Mouse (Mus musculus) cerebellum, adult 9-11 months (tissue): Measurements from ENCODE around the gene Hspa2.

Experiments used
- DNase-seq: peaks from one replicate; pipeline ENCODE4 v3.0.0; 2022

The Hspa2 gene

DNA sequence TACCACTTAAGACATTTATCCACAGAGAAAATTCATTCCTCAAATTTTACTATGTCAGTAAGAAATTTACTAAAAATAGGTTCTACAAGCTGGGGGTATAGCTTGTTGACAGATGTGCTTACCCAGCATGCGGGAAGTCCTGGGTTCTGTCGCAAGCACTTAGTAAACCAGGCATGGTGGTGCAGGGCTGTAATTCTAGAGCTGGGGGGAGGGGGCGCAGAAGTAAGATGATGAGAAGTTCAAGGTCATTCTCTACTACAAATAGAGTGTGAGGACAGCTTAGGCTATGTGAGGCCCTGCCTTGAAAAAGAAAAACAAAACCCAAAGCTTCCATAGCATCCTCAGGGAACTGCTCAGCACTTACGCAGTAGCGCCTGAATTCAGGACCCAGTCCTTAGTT, 25.4 kb upstream of the Hspa2 start:
- DNase-seq = no peak

- DNase-seq = no peak
These were observed 23.8 kb upstream of the Hspa2 start for GRCm38 (mm10) chr12:76380151-76380550.

GRCm38 (mm10) chr12:76385342-76385741, 18.6 kb upstream of the Hspa2 start:
- DNase-seq = no peak

DNA sequence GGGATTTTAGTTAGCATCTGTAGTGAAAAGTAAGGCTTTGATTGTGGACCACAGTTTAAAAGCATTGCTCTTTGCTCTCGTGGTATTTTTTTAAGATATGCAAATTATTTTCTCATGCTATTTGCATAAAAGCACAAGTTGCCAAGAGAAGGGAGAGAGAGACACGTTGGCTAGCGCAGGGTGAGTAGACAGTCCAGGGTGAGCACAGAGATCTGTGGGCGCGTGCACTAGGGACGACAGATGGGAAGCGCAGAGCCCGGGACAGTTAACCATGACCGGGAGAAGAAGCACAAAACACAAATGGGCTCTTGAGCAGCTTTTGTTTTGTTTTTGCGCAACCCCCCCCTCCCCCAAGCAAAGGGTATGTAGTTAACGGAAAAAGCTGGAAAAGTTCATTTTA, 15.2 kb upstream of the Hspa2 start:
- no peak for DNase-seq

DNA sequence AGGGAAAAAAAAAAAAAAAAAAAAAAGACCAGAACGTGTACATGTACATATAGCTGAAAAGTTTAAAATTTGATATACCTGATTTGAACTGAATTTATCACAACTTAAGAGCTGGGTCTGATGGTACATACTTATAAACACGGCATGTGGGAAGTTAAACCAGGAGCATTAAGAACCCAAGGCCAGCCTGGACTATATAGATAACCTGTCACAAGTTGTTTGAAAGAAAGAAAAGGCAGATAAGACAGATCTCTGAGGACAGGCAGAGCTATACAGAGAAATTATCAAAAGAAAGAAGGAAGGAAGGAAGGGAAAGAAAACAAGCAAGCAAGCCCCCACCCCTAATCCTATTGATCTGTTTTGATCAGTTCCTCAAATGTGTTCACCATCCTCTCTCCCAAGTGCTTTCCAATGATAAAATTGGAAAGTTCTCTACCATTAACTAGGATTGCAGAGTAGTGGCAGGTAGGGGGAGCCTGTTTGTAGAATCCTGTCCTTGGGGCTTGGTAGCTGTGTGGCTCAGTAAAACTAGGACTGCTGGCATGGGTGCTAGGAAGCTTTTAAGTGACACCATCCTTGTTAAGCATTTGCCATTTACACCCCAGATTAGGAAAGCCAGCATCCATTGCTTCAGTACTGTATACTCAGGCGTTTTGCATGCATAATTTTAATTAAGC, 12.2 kb upstream of the Hspa2 start:
- no peak for DNase-seq

DNA sequence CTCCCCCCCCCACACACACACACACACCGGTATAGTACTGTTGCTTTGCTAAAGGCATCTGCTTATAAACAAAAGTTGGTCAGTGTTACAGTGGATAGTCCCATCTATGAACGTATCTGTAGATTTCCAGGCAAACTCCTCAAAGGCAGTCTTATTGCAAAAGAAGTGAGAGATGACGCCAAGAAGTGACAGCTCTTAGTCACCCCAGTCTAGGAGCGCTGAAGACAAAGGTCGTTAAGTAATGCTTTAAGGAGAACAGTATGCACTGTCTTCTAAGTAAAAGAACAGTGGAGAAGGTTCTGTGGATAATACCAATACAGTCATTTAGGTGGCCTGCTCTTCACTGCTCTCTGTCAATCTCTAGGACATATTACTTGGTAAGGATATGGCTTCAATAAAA, 11.0 kb upstream of the Hspa2 start:
- DNase-seq = no peak

- DNase-seq = no peak
These were observed 6.7 kb upstream of the Hspa2 start for GRCm38 (mm10) chr12:76397281-76397680.

DNA sequence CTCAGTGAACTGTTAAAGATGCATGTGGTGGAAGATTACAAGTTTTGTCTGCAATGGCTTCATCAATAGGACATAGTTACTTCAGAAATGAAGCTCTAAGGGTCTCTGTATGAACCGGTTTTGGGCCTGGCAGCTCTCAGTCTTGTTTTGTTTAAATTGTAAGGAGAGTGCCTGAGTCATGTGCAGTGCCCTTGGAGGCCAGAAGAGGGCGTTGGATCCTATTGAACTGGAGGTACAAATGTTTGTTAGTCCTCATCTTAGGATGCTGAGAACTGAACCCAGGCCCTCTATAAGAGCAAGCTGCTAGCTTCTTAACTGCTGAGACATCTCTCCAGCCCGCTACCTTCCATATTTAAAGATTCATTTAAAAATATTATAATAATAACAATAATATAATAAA, 2.3 kb upstream of the Hspa2 start:
- DNase-seq = no peak

- DNase-seq = no peak
These were observed 738 bp upstream of the Hspa2 start for GRCm38 (mm10) chr12:76402991-76403885.

DNA sequence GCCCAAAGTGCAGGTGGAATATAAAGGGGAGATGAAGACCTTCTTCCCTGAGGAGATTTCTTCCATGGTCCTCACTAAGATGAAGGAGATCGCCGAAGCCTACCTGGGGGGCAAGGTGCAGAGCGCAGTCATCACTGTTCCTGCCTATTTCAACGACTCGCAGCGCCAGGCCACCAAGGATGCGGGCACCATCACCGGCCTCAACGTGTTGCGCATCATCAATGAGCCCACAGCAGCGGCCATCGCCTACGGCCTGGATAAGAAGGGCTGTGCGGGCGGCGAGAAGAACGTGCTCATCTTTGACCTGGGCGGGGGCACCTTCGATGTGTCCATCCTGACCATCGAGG, 833 bp downstream of the Hspa2 start:
- no peak for DNase-seq

DNA sequence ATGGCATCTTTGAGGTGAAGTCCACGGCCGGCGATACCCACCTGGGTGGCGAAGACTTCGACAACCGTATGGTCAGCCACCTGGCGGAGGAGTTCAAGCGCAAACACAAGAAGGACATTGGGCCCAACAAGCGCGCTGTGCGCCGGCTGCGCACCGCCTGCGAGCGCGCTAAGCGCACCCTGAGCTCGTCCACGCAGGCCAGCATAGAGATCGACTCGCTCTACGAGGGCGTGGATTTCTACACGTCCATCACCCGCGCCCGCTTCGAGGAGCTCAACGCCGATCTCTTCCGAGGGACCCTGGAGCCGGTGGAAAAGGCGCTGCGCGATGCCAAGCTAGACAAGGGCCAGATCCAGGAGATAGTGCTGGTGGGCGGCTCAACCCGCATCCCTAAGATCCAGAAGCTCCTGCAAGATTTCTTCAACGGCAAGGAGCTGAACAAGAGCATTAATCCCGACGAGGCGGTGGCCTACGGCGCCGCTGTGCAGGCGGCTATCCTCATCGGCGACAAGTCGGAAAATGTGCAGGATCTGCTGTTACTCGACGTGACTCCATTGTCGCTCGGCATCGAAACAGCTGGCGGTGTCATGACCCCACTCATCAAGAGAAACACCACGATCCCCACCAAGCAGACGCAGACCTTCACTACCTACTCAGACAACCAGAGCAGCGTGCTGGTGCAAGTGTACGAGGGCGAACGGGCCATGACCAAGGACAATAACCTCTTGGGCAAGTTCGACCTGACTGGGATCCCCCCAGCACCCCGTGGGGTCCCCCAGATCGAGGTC, 1.4 kb downstream of the Hspa2 start:
- DNase-seq = peak; percentile 63

DNA sequence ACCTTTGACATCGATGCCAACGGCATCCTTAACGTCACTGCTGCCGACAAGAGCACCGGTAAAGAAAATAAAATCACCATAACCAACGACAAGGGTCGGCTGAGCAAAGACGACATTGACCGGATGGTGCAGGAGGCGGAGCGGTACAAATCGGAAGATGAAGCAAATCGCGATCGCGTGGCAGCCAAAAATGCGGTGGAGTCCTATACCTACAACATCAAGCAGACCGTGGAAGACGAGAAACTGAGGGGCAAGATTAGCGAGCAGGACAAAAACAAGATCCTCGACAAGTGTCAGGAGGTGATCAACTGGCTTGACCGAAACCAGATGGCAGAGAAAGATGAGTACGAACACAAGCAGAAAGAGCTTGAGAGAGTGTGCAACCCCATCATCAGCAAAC, 2.0 kb downstream of the Hspa2 start:
- DNase-seq = no peak

GRCm38 (mm10) chr12:76407184-76407583, 3.2 kb downstream of the Hspa2 start:
- no peak for DNase-seq

GRCm38 (mm10) chr12:76409166-76409565, 5.2 kb downstream of the Hspa2 start:
- DNase-seq = no peak

- DNase-seq = no peak
These were observed 11.5 kb downstream of the Hspa2 start for GRCm38 (mm10) chr12:76415383-76416010.

DNA sequence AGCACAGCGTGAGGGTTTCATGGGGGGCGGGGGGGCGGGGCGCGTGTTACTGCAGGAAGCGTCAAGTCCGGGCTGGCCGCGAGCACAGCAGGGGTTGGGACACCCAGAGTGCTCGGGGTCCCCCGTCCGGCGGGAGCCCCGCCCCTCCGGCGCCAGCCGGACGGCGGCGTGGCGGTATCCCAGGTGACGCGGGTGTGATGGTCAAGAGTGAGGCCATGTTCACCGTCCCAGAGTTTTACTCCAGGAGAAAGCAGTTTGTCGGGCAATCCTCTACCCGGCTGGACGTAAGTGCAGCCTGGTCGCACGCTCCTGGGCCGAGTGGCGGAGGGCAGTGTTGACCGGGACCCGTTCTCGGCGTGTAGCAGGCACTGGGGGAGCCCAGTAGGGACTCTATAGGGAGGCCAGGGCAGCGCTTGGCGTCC, 13.5 kb downstream of the Hspa2 start, which contains the start of gene Ppp1r36:
Gene Ppp1r36 (plus strand): TSS at position 106 of the 422 bp plus-strand sequence.
- DNase-seq = no peak

- no peak for DNase-seq
These were observed 14.4 kb downstream of the Hspa2 start for GRCm38 (mm10) chr12:76418346-76418745.

DNA sequence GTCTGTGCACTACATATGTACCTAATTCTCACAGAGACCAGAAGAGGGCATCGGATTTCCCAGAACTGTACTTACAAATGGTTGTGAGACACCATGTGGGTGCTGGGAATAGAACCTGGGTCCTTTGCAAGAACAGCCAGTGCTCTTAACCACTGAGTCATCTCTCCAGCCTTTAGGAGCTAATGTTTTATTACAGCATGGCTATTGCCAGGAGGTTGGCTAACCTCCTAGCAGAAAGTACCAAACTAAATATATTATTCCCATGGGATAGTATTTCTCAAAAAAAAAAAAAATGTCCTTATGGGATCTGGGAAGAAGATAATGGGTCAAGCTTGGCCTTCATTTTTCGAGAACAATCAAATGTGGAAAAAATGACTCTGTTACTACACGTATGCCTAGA, 21.3 kb downstream of the Hspa2 start:
- no peak for DNase-seq

GRCm38 (mm10) chr12:76427546-76427945, 23.6 kb downstream of the Hspa2 start:
- no peak for DNase-seq

DNA sequence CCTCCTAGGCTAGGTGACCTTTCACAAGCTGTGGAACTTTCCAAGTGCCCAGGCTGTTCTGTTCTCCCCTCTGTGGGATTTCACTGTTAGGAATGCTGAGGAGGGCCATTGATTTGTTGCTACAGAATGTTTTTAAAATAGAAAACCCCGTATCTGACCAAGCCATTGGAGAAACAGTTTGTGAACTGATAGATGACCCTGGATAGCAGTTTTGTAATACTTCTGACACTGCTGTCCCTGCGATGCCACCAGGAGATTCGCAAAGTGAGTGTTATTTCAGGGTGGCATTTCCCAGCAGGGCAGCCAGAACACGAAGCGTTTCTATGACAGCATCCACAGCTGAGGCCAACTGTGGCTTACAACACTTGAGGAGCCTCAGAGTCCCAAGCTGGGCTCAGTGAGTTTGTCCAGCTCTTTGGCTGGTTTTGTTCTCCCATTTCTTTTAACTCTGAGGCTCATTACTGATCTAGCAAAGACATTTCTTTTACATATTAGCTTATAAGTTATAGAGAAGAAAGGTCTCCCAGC, 27.0 kb downstream of the Hspa2 start:
- DNase-seq = no peak

DNA sequence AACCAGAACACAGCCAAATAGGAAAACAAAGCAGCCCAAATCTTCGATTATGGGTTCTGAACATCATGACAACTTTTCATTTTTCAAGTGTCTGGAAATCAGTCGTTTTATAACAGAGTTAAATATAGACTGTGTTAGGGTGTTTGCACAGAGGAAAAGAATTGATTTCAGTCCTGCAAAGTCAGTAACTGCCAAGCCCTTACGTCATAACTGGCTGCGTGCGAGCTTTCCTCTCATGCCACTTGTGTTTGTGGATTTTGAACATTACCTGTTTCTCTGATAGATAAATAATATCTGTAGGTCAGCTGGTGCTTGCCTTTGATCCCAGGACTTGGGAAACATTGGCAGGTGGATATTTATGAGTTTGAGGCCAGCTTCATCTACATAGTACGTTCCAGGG, 27.5 kb downstream of the Hspa2 start:
- DNase-seq = no peak

DNA sequence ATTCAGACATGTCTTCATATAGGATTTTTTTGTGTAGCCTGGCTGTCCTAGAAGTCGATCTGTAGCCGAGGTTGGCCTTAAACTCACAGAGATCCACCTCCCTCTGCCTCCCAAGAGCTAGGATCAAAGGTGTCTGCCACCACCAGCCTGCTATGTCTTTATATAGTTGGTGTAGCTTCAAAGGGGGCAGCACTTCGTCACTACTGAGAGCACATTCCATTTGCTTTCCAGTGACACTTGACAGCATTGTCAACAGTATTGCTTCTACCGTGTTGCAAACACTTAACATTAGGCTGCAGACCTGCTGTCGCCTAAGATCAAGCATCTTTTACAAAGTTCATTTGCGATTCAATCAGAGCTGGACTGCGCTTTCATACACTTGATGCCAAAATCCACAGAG, 30.1 kb downstream of the Hspa2 start:
- no peak for DNase-seq

GRCm38 (mm10) chr12:76435084-76435483, 31.1 kb downstream of the Hspa2 start:
- no peak for DNase-seq
